Mouse (Mus musculus): ENCODE measurements around the gene Lrrfip2. TPM values are rescaled to one million over a fixed set of nuclear protein-coding genes. Genes with fewer than 3 reads are reported as not detected.

Gene Lrrfip2
- polyA plus RNA-seq, 1 experiment: 39.2 TPM

DNA sequence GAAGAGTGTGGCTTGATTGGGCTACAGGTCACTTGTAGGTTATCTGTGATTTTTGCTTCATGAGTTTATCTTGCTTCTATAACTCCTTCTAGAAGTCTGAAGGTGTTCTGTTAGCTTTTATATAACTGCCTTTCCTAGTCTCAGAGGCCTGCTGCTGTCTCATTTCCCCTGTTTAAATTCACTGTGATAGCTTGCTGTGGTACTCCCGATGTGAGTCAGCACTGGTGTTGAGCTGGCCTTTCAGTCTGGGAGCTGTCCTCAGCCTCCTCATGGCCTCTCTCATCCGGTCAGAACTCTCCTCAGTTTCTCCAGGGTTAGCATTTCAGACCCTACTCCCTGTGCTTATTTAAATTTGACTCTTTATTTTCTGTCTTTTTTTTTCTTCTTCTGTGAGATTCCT, 12.7 kb downstream of the Lrrfip2 start:
- H3K27ac ChIP-seq (ENCODE audit: insufficient read depth, low read length): no peak overlapping the region
- TF ChIP-seq CTCF (IDR thresholded peaks at IDR 0.05; ENCODE audit: borderline replicate concordance, insufficient read depth, low read length) (no peak), POLR2A (IDR thresholded peaks at IDR 0.05; ENCODE audit: low read depth, low read length) (no peak)
- no peaks in the 10 kb centered on the region for H3K4me1 ChIP-seq (ENCODE audit: control insufficient read depth, insufficient read depth, low read length)
- no peak overlapping the region for H3K4me3 ChIP-seq (ENCODE audit: insufficient read depth, low read length)

DNA sequence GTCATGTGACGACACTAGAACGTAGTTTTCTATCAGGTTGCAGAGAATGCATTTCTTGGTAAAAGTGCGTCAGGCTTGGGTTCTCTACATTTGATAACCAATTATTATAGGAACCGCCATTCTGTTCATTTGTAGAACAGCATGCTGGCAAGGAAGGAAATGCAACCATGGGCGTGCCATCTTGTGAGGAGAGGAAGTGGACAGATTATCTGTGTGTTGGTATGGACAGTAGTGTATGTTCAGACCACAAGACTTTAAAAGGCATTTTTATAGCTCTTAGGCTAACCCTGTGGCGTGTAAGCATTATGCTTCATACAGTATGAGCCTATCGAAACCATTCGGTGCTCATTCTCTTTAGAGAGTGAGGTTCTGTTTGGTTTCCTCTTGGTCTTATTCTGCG, 20.8 kb downstream of the Lrrfip2 start:
- no peak overlapping the region for H3K4me3 ChIP-seq (ENCODE audit: insufficient read depth, low read length)
- TF ChIP-seq POLR2A (IDR thresholded peaks at IDR 0.05; ENCODE audit: low read depth, low read length) (no peak), CTCF (IDR thresholded peaks at IDR 0.05; ENCODE audit: borderline replicate concordance, insufficient read depth, low read length) (no peak)
- H3K27ac ChIP-seq (ENCODE audit: insufficient read depth, low read length): no peak overlapping the region
- H3K4me1 ChIP-seq (ENCODE audit: control insufficient read depth, insufficient read depth, low read length): no peaks in the 10 kb centered on the region

DNA sequence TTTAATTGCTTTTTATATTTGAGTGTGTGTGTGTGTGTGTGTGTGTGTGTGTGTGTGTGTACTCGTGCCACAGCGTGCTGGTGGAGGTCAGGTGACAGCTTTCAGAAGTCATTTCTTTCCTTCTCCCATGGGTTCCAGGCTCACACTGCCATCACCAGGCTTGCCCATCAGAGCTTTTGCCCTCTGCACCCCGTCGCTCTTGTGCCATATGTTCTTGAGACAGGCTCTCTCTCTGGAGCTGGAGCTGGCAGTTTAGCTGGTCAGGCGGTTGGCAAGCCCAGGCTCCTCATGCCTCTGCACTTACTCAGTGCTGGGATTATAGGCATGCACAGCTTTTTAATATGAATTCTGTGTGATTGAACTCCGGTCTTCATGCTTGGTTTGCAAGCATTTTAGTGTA, 25.3 kb downstream of the Lrrfip2 start:
- TF ChIP-seq CTCF (IDR thresholded peaks at IDR 0.05; ENCODE audit: borderline replicate concordance, insufficient read depth, low read length) (no peak), POLR2A (IDR thresholded peaks at IDR 0.05; ENCODE audit: low read depth, low read length) (no peak)
- no peak overlapping the region for H3K27ac ChIP-seq (ENCODE audit: insufficient read depth, low read length)

DNA sequence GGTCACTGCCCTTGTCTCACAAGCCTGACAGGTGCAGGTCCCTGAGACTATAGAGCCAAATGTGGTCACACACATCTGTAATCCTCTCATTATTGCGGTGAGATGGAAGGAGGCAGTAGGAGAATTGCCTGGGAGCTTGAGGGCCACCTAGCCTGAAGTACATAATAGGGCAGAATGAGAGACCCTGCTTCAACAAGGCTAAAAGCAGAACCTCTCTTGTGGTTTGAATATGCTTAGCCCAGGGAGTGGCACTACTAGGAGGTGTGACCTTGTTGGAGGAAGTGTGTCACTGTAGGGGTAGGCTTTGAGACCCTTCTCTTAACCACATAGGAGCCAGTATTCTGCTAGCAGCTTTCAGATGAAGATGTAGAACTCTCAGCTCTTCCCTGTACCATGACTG, 26.0 kb downstream of the Lrrfip2 start:
- H3K4me3 ChIP-seq (ENCODE audit: insufficient read depth, low read length): no peak overlapping the region
- H3K4me1 ChIP-seq (ENCODE audit: control insufficient read depth, insufficient read depth, low read length): 0 out of 2 replicates have a peak, but pooled peaks cover 2% of the 10 kb centered on the region
- no peak overlapping the region for H3K27ac ChIP-seq (ENCODE audit: insufficient read depth, low read length)
- TF ChIP-seq POLR2A (IDR thresholded peaks at IDR 0.05; ENCODE audit: low read depth, low read length): no peak
- TF ChIP-seq CTCF (IDR thresholded peaks at IDR 0.05; ENCODE audit: borderline replicate concordance, insufficient read depth, low read length): no peak

More for the DNA sequence above, 25.3 kb downstream of the Lrrfip2 start:
- H3K4me3 ChIP-seq (ENCODE audit: insufficient read depth, low read length): no peak overlapping the region
- no peaks in the 10 kb centered on the region for H3K4me1 ChIP-seq (ENCODE audit: control insufficient read depth, insufficient read depth, low read length)

DNA sequence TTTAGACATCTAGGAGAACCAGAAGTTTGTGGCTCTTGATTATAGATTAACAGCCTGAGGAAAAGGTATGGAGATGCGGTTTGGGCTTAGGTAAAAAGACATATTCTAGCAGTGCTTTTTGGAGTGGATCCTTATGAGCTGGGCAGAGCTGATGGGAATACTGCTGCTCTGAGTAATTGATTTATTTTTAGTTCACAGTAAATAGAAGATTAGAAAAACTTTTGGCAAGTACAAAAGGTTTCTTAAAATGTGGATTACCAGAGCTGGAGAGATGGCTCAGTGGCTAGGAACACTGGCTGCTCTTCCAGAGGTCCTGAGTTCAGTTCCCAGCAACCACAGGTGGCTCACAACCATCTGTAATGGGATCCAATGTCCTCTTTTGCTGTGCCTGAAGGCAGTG, 27.3 kb downstream of the Lrrfip2 start:
- TF ChIP-seq CTCF (IDR thresholded peaks at IDR 0.05; ENCODE audit: borderline replicate concordance, insufficient read depth, low read length): no peak
- TF ChIP-seq POLR2A (IDR thresholded peaks at IDR 0.05; ENCODE audit: low read depth, low read length): no peak
- H3K27ac ChIP-seq (ENCODE audit: insufficient read depth, low read length): no peak overlapping the region
- no peak overlapping the region for H3K4me3 ChIP-seq (ENCODE audit: insufficient read depth, low read length)
- peaks cover 13% of the 10 kb centered on the region for H3K4me1 ChIP-seq (ENCODE audit: control insufficient read depth, insufficient read depth, low read length)

DNA sequence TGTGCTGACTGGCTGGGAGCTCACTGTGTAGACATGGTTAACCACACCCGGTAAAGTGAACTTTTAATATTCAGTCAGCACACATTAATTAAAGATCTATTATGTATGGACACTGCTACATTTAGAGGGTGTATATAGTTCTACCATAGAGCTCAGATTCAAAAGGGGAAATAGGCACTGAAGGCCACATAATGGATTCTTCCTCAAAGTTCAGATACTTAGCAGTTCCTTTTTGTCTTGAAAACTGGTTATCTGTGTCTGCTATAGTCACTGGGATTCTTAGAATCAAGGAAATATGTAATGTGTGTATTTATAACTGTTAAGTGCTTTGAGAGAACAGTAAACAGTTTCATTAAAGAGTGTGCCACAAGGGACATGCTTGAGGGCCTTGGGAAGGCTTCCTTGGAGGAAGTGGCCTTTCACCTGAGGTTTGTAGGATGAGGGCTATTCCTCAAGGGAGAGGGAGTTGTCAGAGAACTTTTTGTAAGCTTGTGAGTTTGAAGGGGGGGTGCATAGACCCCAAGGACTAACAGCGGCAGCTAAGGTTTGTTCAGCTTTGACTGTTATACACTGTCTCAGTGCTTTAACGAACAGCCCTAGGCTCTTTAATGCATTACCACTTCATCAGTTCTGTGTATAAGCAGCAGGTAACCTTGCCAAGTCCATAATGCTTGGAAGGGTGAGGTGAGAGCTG, 28.3 kb downstream of the Lrrfip2 start:
- H3K4me3 ChIP-seq (ENCODE audit: insufficient read depth, low read length): no peak overlapping the region
- H3K4me1 ChIP-seq (ENCODE audit: control insufficient read depth, insufficient read depth, low read length): peaks cover 13% of the 10 kb centered on the region
- no peak for TF ChIP-seq CTCF (IDR thresholded peaks at IDR 0.05; ENCODE audit: borderline replicate concordance, insufficient read depth, low read length)
- TF ChIP-seq POLR2A (IDR thresholded peaks at IDR 0.05; ENCODE audit: low read depth, low read length): no peak
- H3K27ac ChIP-seq (ENCODE audit: insufficient read depth, low read length): no peak overlapping the region

DNA sequence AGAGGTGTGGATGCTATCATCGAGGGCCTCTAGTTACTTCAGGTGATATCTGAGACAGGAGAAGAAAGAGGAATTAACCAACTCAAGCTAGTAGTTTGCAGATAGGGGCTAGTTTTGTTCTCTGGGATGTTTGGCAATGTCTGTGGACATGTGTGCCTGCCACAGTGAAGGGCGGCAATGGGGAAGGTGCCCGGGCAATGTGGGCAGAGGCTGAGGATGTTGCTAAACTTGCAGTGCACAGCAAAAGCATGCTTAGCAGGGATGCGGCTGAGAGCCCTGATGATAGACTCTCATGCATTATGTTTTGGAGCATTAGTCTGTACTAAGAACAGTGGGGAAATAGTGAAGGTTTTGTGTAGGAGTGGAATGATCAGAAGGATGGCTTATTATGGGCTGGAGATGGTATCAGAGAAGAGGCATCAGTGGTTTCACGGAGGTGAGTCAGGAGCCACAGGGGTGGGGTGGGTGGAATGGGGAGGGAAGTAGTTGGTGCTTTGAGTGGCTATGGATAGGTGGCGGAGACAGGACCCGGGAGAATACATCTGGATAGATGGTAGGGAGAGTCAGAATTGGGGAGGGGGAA, 28.9 kb downstream of the Lrrfip2 start:
- Histone ChIP-seq H3K27ac (ENCODE audit: insufficient read depth, low read length) (no peak overlapping the region), H3K4me1 (ENCODE audit: control insufficient read depth, insufficient read depth, low read length) (peaks cover 13% of the 10 kb centered on the region), H3K4me3 (ENCODE audit: insufficient read depth, low read length) (no peak overlapping the region)
- TF ChIP-seq CTCF (IDR thresholded peaks at IDR 0.05; ENCODE audit: borderline replicate concordance, insufficient read depth, low read length): no peak
- no peak for TF ChIP-seq POLR2A (IDR thresholded peaks at IDR 0.05; ENCODE audit: low read depth, low read length)

DNA sequence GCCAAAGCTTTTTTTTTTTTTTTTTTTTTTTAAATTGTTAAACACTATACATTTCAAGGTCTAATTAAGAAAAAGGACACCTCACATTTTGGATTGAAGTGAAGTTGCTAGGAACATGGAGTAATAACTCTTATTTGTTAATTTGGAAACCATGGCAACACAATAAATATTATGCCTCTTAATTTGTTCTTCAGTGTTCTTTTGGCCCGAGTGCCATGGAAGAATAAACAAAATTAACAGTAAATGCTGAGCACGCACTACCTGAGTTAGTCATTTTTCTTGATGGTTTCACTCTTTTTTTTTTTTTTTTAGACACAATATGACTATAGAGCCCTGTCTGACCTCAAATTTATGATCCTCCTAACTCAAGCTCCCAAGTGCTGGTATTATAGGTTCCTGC, 30.6 kb downstream of the Lrrfip2 start:
- H3K27ac ChIP-seq (ENCODE audit: insufficient read depth, low read length): no peak overlapping the region
- no peak overlapping the region for H3K4me3 ChIP-seq (ENCODE audit: insufficient read depth, low read length)
- peaks cover 13% of the 10 kb centered on the region for H3K4me1 ChIP-seq (ENCODE audit: control insufficient read depth, insufficient read depth, low read length)
- TF ChIP-seq CTCF (IDR thresholded peaks at IDR 0.05; ENCODE audit: borderline replicate concordance, insufficient read depth, low read length) (no peak), POLR2A (IDR thresholded peaks at IDR 0.05; ENCODE audit: low read depth, low read length) (no peak)

DNA sequence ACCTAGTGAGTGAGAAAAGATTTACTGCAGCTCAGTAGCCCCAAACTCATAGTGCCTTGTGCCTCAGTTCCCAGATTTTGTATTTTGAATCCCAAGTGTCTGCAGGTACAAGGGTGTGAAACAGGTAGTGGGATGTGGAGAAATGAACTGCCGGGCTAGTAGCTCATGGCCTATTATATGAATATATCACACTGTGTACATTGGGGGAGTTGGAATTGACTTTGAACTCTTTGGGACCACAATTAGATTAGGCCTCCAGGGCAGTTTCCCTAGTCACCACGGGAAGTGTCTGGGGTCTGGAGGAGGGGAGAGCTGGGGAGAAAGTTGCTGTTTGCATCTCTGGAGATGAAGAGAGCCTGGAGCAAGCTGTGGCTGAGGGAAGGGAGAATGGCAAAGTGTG, 31.0 kb downstream of the Lrrfip2 start:
- Histone ChIP-seq H3K4me1 (ENCODE audit: control insufficient read depth, insufficient read depth, low read length) (peaks cover 13% of the 10 kb centered on the region), H3K27ac (ENCODE audit: insufficient read depth, low read length) (no peak overlapping the region), H3K4me3 (ENCODE audit: insufficient read depth, low read length) (no peak overlapping the region)
- TF ChIP-seq POLR2A (IDR thresholded peaks at IDR 0.05; ENCODE audit: low read depth, low read length) (no peak), CTCF (IDR thresholded peaks at IDR 0.05; ENCODE audit: borderline replicate concordance, insufficient read depth, low read length) (no peak)

DNA sequence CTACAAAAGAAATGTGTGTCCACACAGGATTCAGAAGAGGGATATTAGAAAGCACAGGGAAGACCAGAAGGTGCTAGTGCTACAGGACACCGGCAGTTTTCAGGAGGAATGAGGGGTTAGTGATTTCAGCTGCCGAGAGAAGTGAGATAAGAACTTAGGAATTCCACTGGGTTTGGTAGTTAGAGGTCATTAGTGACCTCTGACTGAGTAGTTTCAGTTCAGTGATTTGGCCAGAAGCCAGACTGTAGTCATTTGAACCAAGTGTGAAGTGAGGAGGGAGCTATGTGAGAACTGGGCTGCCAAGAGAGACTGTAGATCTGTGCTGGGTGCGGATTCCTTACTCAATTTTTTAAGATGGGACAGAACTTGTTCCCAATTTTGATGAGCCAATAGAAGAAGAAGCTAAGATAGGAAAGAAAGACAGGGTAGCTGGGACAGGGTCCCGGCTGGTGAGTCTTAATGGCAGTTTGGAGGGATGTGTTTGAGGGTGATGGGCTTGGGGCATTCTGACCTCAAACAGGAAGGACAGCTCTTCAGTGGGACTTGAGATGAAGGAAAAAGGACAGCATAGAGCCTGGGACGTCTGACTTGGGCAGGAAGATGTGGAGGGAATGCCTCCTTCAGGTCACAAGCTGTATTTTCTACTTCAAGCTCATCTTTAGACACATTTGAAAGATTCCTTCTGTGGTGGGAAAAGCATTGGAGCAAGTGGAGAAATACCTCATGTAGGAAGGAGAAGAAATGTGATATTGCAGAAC, 32.0 kb downstream of the Lrrfip2 start:
- no peak overlapping the region for H3K27ac ChIP-seq (ENCODE audit: insufficient read depth, low read length)
- H3K4me1 ChIP-seq (ENCODE audit: control insufficient read depth, insufficient read depth, low read length): peaks cover 13% of the 10 kb centered on the region
- H3K4me3 ChIP-seq (ENCODE audit: insufficient read depth, low read length): no peak overlapping the region
- TF ChIP-seq CTCF (IDR thresholded peaks at IDR 0.05; ENCODE audit: borderline replicate concordance, insufficient read depth, low read length) (no peak), POLR2A (IDR thresholded peaks at IDR 0.05; ENCODE audit: low read depth, low read length) (no peak)

Data from embryonic fibroblast, embryonic 13.5 days (primary cell).